Mouse (Mus musculus) MEL (cell line): Measurements from ENCODE around the gene Olfr279. TPM values are rescaled to one million over a fixed set of nuclear protein-coding genes. Genes with fewer than 3 reads are reported as not detected.

ENCODE experiments used
- DNase-seq: peaks from one replicate; pipeline ENCODE4 v3.0.0; 2011; ENCODE audit warnings: low read depth, low spot score
- H3K27ac ChIP-seq: 2 replicates; pipeline ENCODE4 v1.5.1; 2012; ENCODE audit warnings: low read depth, mild to moderate bottlenecking, control low read depth, low read length, moderate library complexity; ENCODE audit not compliant: control insufficient read depth
- H3K27me3 ChIP-seq, 2 experiments: fragments of 150-350 bp in 1 of 2; sonication (generic) in 1 of 2; 2 replicates each; pipeline ENCODE4 v1.6.1; 2012; ENCODE audit warnings: low read length in 2 of 2, mild to moderate bottlenecking in 2 of 2, improper control_type of control experiment in 1 of 2, moderate library complexity in 1 of 2; ENCODE audit not compliant: insufficient read depth in 2 of 2, control insufficient read depth in 1 of 2
- H3K36me3 ChIP-seq, 2 experiments: 2 replicates each; pipeline ENCODE4 v1.6.1; 2012 to 2014; ENCODE audit warnings: low read length in 2 of 2, improper control_type of control experiment in 1 of 2, inconsistent platforms in 1 of 2, mild to moderate bottlenecking in 1 of 2; ENCODE audit not compliant: insufficient read depth in 2 of 2, control insufficient read depth in 1 of 2
- H3K4me1 ChIP-seq, 2 experiments: fragments of 150-350 bp in 1 of 2; sonication (generic) in 1 of 2; 2 replicates each; pipeline ENCODE4 v1.6.1; 2012; ENCODE audit warnings: low read length in 2 of 2, improper control_type of control experiment in 1 of 2, mild to moderate bottlenecking in 1 of 2; ENCODE audit not compliant: insufficient read depth in 2 of 2, control insufficient read depth in 1 of 2
- H3K4me3 ChIP-seq, 2 experiments: fragments of 150-350 bp in 1 of 2; sonication (generic) in 1 of 2; 2 replicates each; pipeline ENCODE4 v1.5.1; 2012; ENCODE audit warnings: low read depth in 2 of 2, low read length in 2 of 2, mild to moderate bottlenecking in 2 of 2, moderate library complexity in 2 of 2, control low read depth in 1 of 2, improper control_type of control experiment in 1 of 2; ENCODE audit not compliant: control insufficient read depth in 1 of 2, insufficient read depth in 1 of 2
- H3K79me2 ChIP-seq: 2 replicates; pipeline ENCODE4 v1.6.1; 2012; ENCODE audit warnings: mild to moderate bottlenecking, low read length, moderate library complexity; ENCODE audit not compliant: control insufficient read depth, poor library complexity, insufficient read depth
- H3K9ac ChIP-seq: 2 replicates; pipeline ENCODE4 v1.6.1; 2012; ENCODE audit warnings: low read depth, mild to moderate bottlenecking, control low read depth, low read length, moderate library complexity; ENCODE audit not compliant: control insufficient read depth, poor library complexity, severe bottlenecking
- H3K9me3 ChIP-seq: fragments of 150-350 bp; sonication (generic); replicated peaks from 2 replicates; pipeline ENCODE4 v1.6.1; 2012; ENCODE audit warnings: mild to moderate bottlenecking, low read length, improper control_type of control experiment, moderate library complexity; ENCODE audit not compliant: insufficient read depth
- BHLHE40 ChIP-seq: IDR thresholded peaks from 2 replicates; pipeline ENCODE4 v1.6.1; 2012; ENCODE audit warnings: low read depth, mild to moderate bottlenecking, inconsistent platforms, low read length, improper control_type of control experiment, borderline replicate concordance
- CHD2 ChIP-seq: IDR thresholded peaks from 2 replicates; pipeline ENCODE4 v1.6.1; 2011; ENCODE audit warnings: low read length, improper control_type of control experiment
- CTCF ChIP-seq, 3 experiments: IDR thresholded peaks in 2 of 3; conservative IDR thresholded peaks in 1 of 3; 2 replicates each; pipeline ENCODE4 v1.5.1; 2011 to 2012; ENCODE audit warnings: low read length in 3 of 3, low read depth in 2 of 3, mild to moderate bottlenecking in 2 of 3, improper control_type of control experiment in 1 of 3, inconsistent platforms in 1 of 3, mixed read lengths in 1 of 3, moderate library complexity in 1 of 3; ENCODE audit not compliant: control insufficient read depth in 1 of 3, insufficient read depth in 1 of 3, poor library complexity in 1 of 3, severe bottlenecking in 1 of 3
- E2F4 ChIP-seq: IDR thresholded peaks from 2 replicates; pipeline ENCODE4 v1.6.1; 2011; ENCODE audit warnings: low read depth, low read length, improper control_type of control experiment, borderline replicate concordance
- ELF1 ChIP-seq: IDR thresholded peaks from 2 replicates; pipeline ENCODE4 v1.6.1; 2014; ENCODE audit warnings: low read depth, mild to moderate bottlenecking, inconsistent platforms, low read length, improper control_type of control experiment, moderate library complexity
- EP300 ChIP-seq, 2 experiments: IDR thresholded peaks; 2 replicates each; pipeline ENCODE4 v1.6.1; 2011; ENCODE audit warnings: improper control_type of control experiment in 2 of 2, low read length in 2 of 2, low read depth in 1 of 2, mild to moderate bottlenecking in 1 of 2
- GABPA ChIP-seq: IDR thresholded peaks from 2 replicates; pipeline ENCODE4 v1.6.1; 2012; ENCODE audit warnings: low read depth, mild to moderate bottlenecking, inconsistent platforms, low read length, improper control_type of control experiment, moderate library complexity
- GATA1 ChIP-seq: IDR thresholded peaks from 2 replicates; pipeline ENCODE4 v1.6.1; 2011; ENCODE audit warnings: low read depth, low read length, improper control_type of control experiment
- JUND ChIP-seq: IDR thresholded peaks from 2 replicates; pipeline ENCODE4 v1.6.1; 2011; ENCODE audit warnings: low read depth, mild to moderate bottlenecking, improper control_type of control experiment, low read length
- KAT2A ChIP-seq: conservative IDR thresholded peaks from 2 replicates; pipeline ENCODE4 v1.6.1; 2012; ENCODE audit warnings: low read depth, low read length, improper control_type of control experiment, inconsistent platforms
- MAX ChIP-seq: IDR thresholded peaks from 2 replicates; pipeline ENCODE4 v1.6.1; 2011; ENCODE audit warnings: low read length, improper control_type of control experiment
- MAZ ChIP-seq: IDR thresholded peaks from 2 replicates; pipeline ENCODE4 v1.6.1; 2012; ENCODE audit warnings: low read depth, mild to moderate bottlenecking, inconsistent platforms, low read length, improper control_type of control experiment
- MEF2A ChIP-seq: IDR thresholded peaks from 2 replicates; pipeline ENCODE4 v1.6.1; 2014; ENCODE audit warnings: low read depth, mild to moderate bottlenecking, inconsistent platforms, low read length, improper control_type of control experiment; ENCODE audit not compliant: poor library complexity, insufficient replicate concordance, severe bottlenecking; ENCODE audit errors: extremely low read depth
- MXI1 ChIP-seq: IDR thresholded peaks from 2 replicates; pipeline ENCODE4 v1.6.1; 2011; ENCODE audit warnings: mild to moderate bottlenecking, low read depth, low read length, improper control_type of control experiment
- MYC ChIP-seq: IDR thresholded peaks from 2 replicates; pipeline ENCODE4 v1.6.1; 2011; ENCODE audit warnings: low read depth, mild to moderate bottlenecking, low read length, improper control_type of control experiment, moderate library complexity
- NELFE ChIP-seq: IDR thresholded peaks from 2 replicates; pipeline ENCODE4 v1.6.1; 2011; ENCODE audit warnings: low read depth, low read length, improper control_type of control experiment
- NRF1 ChIP-seq: IDR thresholded peaks from 2 replicates; pipeline ENCODE4 v1.6.1; 2014; ENCODE audit warnings: low read depth, mild to moderate bottlenecking, inconsistent platforms, low read length, improper control_type of control experiment, moderate library complexity; ENCODE audit not compliant: poor library complexity, insufficient read depth, severe bottlenecking
- POLR2A ChIP-seq, 2 experiments: IDR thresholded peaks; 2 replicates each; pipeline ENCODE4 v1.6.1; 2011 to 2012; ENCODE audit warnings: low read length in 2 of 2, mild to moderate bottlenecking in 2 of 2, control low read depth in 1 of 2, improper control_type of control experiment in 1 of 2, low read depth in 1 of 2, moderate library complexity in 1 of 2; ENCODE audit not compliant: control insufficient read depth in 1 of 2, insufficient read depth in 1 of 2, poor library complexity in 1 of 2
- POLR2AphosphoS2 ChIP-seq: IDR thresholded peaks from 2 replicates; pipeline ENCODE4 v1.6.1; 2011; ENCODE audit warnings: low read length, improper control_type of control experiment
- POLR2AphosphoS5 ChIP-seq: IDR thresholded peaks from 2 replicates; pipeline ENCODE4 v1.6.1; 2012; ENCODE audit warnings: low read depth, borderline replicate concordance, mild to moderate bottlenecking, inconsistent platforms, low read length, moderate library complexity, mixed read lengths
- RCOR1 ChIP-seq: IDR thresholded peaks from 2 replicates; pipeline ENCODE4 v1.6.1; 2012; ENCODE audit warnings: low read depth, mild to moderate bottlenecking, inconsistent platforms, low read length, improper control_type of control experiment
- SIN3A ChIP-seq: IDR thresholded peaks from 2 replicates; pipeline ENCODE4 v1.6.1; 2012; ENCODE audit warnings: low read length, improper control_type of control experiment, inconsistent platforms
- SMC3 ChIP-seq: IDR thresholded peaks from 2 replicates; pipeline ENCODE4 v1.6.1; 2011; ENCODE audit warnings: low read depth, low read length, improper control_type of control experiment
- TAL1 ChIP-seq: IDR thresholded peaks from 2 replicates; pipeline ENCODE4 v1.6.1; 2012; ENCODE audit warnings: mild to moderate bottlenecking, inconsistent platforms, low read length, moderate library complexity, mixed read lengths
- TBP ChIP-seq: IDR thresholded peaks from 2 replicates; pipeline ENCODE4 v1.8.0; 2011; ENCODE audit warnings: low read depth, low read length, improper control_type of control experiment
- USF1 ChIP-seq: IDR thresholded peaks from 2 replicates; pipeline ENCODE4 v1.6.1; 2014; ENCODE audit warnings: low read depth, mild to moderate bottlenecking, inconsistent platforms, low read length, improper control_type of control experiment, moderate library complexity
- USF2 ChIP-seq, 2 experiments: IDR thresholded peaks; 2 replicates each; pipeline ENCODE4 v1.6.1; 2011 to 2012; ENCODE audit warnings: improper control_type of control experiment in 2 of 2, low read length in 2 of 2, borderline replicate concordance in 1 of 2, inconsistent platforms in 1 of 2, low read depth in 1 of 2, mild to moderate bottlenecking in 1 of 2; ENCODE audit not compliant: insufficient read depth in 1 of 2
- ZC3H11A ChIP-seq: IDR thresholded peaks from 2 replicates; pipeline ENCODE4 v1.6.1; 2012; ENCODE audit warnings: low read depth, mild to moderate bottlenecking, inconsistent platforms, low read length, improper control_type of control experiment
- ZKSCAN1 ChIP-seq: IDR thresholded peaks from 2 replicates; pipeline ENCODE4 v1.6.1; 2012; ENCODE audit warnings: low read depth, mild to moderate bottlenecking, inconsistent platforms, low read length, improper control_type of control experiment, moderate library complexity
- ZMIZ1 ChIP-seq: IDR thresholded peaks from 2 replicates; pipeline ENCODE4 v1.6.1; 2012; ENCODE audit warnings: low read depth, mild to moderate bottlenecking, inconsistent platforms, low read length, improper control_type of control experiment, moderate library complexity
- ZNF384 ChIP-seq: IDR thresholded peaks from 2 replicates; pipeline ENCODE4 v1.6.1; 2012; ENCODE audit warnings: low read depth, mild to moderate bottlenecking, inconsistent platforms, low read length, improper control_type of control experiment
- polyA plus RNA-seq, 2 experiments: library from polyadenylated mRNA; stranded (reverse) in 1 of 2; unstranded in 1 of 2; fragments of >175 nt in 1 of 2; fragments of >200 nt in 1 of 2; gene quantifications; 2 replicates each; pipeline versions ENCODE4 v1.2.1 to v1.2.4; 2012; ENCODE audit warnings: low replicate concordance in 2 of 2, low read depth in 1 of 2; ENCODE audit not compliant: insufficient read length in 2 of 2, insufficient read depth in 1 of 2, missing spikeins in 1 of 2
- total RNA-seq: library from RNA; depleted of rRNA; stranded (reverse); fragments of 300-350 nt; gene quantifications from 2 replicates; pipeline ENCODE4 v1.2.3, GENCODE M21; 2012

The Olfr279 gene
- total and polyA plus RNA-seq, 3 experiments, result under 0.01 to 81.4 (median 0.03) TPM

- TF ChIP-seq KAT2A (no peak), GATA1 (no peak), POLR2A (IDR thresholded peaks at IDR 0.05; ENCODE audit: control insufficient read depth in 1 of 2, insufficient read depth in 1 of 2, low read depth in 1 of 2, low read length in 2 of 2, poor library complexity in 1 of 2) (peak in 1 of 2 experiments; percentile 25; a peak in 1 of 4 replicates), SMC3 (no peak), MEF2A (no peak), MYC (no peak), GABPA (no peak), ZKSCAN1 (no peak), JUND (no peak), ZMIZ1 (no peak), POLR2AphosphoS2 (no peak), MXI1 (peak; percentile 8; the same call in 1 of the 2 replicates)
- TF ChIP-seq, all 39 proteins: peak for 12
These were observed 8.0 kb upstream of the Olfr279 start (continued) for GRCm38 (mm10) chr15:98483907-98484886.

DNA sequence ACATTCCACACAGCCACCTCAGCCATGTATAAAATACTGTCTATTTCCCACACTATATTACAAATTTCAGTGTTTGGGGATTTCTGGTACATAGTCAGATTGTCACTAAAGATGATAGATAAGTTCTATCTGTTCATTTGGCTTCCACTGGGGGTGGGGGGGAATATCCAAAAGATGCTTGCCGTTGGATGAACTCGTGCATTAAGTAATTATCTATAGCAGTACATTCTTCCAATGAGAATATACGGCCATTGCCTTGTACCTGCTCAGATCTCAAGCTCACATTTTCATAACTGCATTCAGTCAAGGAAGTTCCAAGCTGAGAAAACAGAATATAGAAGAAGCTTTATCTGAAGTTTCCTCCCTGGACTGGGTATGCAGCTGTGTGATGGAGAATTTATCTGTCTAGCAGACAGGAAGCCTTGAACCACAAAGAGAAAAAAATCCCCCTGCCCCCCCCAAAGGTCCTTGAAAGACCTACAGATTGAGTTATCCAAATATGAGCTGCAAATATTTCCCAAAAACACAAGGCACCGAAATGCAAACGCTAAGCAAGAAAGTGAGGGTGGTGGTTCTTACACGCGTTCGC is 5.7 kb upstream of the Olfr279 start:
- DNase-seq, result peak; percentile 77
- Histone ChIP-seq H3K36me3 (peaks cover 0 to 21% of the 10 kb centered on the region in 2 experiments; a peak in 2 of 4 replicates), H3K79me2 (no peaks in the 10 kb centered on the region), H3K27ac (peak overlapping the region; percentile 39; the same call in 1 of the 2 replicates), H3K27me3 (no peaks in the 10 kb centered on the region), H3K9me3 (no peaks in the 10 kb centered on the region), H3K9ac (no peak overlapping the region), H3K4me1 (peaks cover 21 to 23% of the 10 kb centered on the region in 2 experiments), H3K4me3 (no peak overlapping the region)
- 0 out of 2 replicates have a peak, but pooled peaks have one; percentile 46 for TF ChIP-seq ZMIZ1
- no peak for TF ChIP-seq CTCF (IDR thresholded peaks at IDR 0.05 in 2 of 3, conservative IDR thresholded peaks at IDR 0.05 in 1 of 3; ENCODE audit: control insufficient read depth in 1 of 3, insufficient read depth in 1 of 3, low read depth in 2 of 3, low read length in 3 of 3, poor library complexity in 1 of 3, severe bottlenecking in 1 of 3)
- TF ChIP-seq KAT2A, result no peak
- no peak for TF ChIP-seq MAX
- TF ChIP-seq GATA1, result peak; percentile 94
- TF ChIP-seq CHD2, result no peak; the same call in 1 of the 2 replicates
- peak; percentile 76 for TF ChIP-seq SIN3A
- TF ChIP-seq ZNF384, result peak; percentile 95
- TF ChIP-seq TBP, result 0 out of 2 replicates have a peak, but pooled peaks have one; percentile 20
- peak; percentile 86 to 94 for TF ChIP-seq EP300 (IDR thresholded peaks at IDR 0.05; ENCODE audit: low read depth in 1 of 2, low read length in 2 of 2)
- TF ChIP-seq E2F4, result no peak
- peak; percentile 70 for TF ChIP-seq TAL1
- TF ChIP-seq NRF1, result no peak
- TF ChIP-seq POLR2A (IDR thresholded peaks at IDR 0.05; ENCODE audit: control insufficient read depth in 1 of 2, insufficient read depth in 1 of 2, low read depth in 1 of 2, low read length in 2 of 2, poor library complexity in 1 of 2), result no peak
- TF ChIP-seq ELF1, result peak; percentile 20
- TF ChIP-seq BHLHE40, result peak; percentile 97
- TF ChIP-seq NELFE, result no peak
- TF ChIP-seq RCOR1, result peak; percentile 98
- TF ChIP-seq USF1, result no peak
- peak; percentile 57; the same call in 1 of the 2 replicates for TF ChIP-seq MAZ
- TF ChIP-seq ZC3H11A, result no peak
- TF ChIP-seq POLR2AphosphoS5, result no peak
- TF ChIP-seq USF2 (IDR thresholded peaks at IDR 0.05; ENCODE audit: borderline replicate concordance in 1 of 2, insufficient read depth in 1 of 2, low read depth in 1 of 2, low read length in 2 of 2), result no peak
